Mouse (Mus musculus) cerebellum, adult 2 months (tissue): ENCODE measurements around the gene Tcf3. TPM values are rescaled to one million over a fixed set of nuclear protein-coding genes. Genes with fewer than 3 reads are reported as not detected.

ENCODE experiments used
- DNase-seq, 2 experiments: peaks; one replicate each; pipeline ENCODE4 v3.0.0; 2021
- H3K27ac ChIP-seq: fragments of 200-500 bp; 2 replicates; pipeline ENCODE4 v1.5.1; 2012; ENCODE audit warnings: low read length, control low read depth, inconsistent platforms; ENCODE audit not compliant: insufficient read depth
- H3K27me3 ChIP-seq: fragments of 200-500 bp; 2 replicates; pipeline ENCODE4 v1.6.1; 2012; ENCODE audit warnings: inconsistent platforms, mild to moderate bottlenecking, low read length, moderate library complexity; ENCODE audit not compliant: control insufficient read depth, insufficient read depth
- H3K4me1 ChIP-seq: fragments of 200-500 bp; 2 replicates; pipeline ENCODE4 v1.6.1; 2011; ENCODE audit warnings: low read length; ENCODE audit not compliant: control insufficient read depth, insufficient read depth
- H3K4me3 ChIP-seq: fragments of 200-500 bp; replicated peaks from 2 replicates; pipeline ENCODE3; 2011; ENCODE audit warnings: mild to moderate bottlenecking, low read depth, low read length, control low read depth; ENCODE audit not compliant: insufficient read depth
- CTCF ChIP-seq: fragments of 200-500 bp; IDR thresholded peaks from 2 replicates; pipeline ENCODE4 v1.5.1; 2011; ENCODE audit warnings: low read depth, mild to moderate bottlenecking, control low read depth, low read length, moderate library complexity, borderline replicate concordance; ENCODE audit not compliant: insufficient read depth
- POLR2A ChIP-seq: fragments of 200-500 bp; IDR thresholded peaks from 2 replicates; pipeline ENCODE4 v1.6.1; 2011; ENCODE audit warnings: low read length, control low read depth, borderline replicate concordance; ENCODE audit not compliant: insufficient read depth
- WGBS: fragments of 180-500 bp; shearing (Covaris S2); methylation state at CpG from one replicate; pipeline ENCODE4 v1.1.7; 2018; 5-methylcytosine and 5-hydroxymethylcytosine counted together
- polyA plus RNA-seq: library from polyadenylated mRNA; depleted of rRNA; stranded (reverse); fragments of >200 nt; gene quantifications from 2 replicates; pipeline ENCODE4 v1.2.3, GENCODE M21; 2012

Gene Tcf3
- polyA plus RNA-seq, 1 experiment: 34.2 TPM

DNA sequence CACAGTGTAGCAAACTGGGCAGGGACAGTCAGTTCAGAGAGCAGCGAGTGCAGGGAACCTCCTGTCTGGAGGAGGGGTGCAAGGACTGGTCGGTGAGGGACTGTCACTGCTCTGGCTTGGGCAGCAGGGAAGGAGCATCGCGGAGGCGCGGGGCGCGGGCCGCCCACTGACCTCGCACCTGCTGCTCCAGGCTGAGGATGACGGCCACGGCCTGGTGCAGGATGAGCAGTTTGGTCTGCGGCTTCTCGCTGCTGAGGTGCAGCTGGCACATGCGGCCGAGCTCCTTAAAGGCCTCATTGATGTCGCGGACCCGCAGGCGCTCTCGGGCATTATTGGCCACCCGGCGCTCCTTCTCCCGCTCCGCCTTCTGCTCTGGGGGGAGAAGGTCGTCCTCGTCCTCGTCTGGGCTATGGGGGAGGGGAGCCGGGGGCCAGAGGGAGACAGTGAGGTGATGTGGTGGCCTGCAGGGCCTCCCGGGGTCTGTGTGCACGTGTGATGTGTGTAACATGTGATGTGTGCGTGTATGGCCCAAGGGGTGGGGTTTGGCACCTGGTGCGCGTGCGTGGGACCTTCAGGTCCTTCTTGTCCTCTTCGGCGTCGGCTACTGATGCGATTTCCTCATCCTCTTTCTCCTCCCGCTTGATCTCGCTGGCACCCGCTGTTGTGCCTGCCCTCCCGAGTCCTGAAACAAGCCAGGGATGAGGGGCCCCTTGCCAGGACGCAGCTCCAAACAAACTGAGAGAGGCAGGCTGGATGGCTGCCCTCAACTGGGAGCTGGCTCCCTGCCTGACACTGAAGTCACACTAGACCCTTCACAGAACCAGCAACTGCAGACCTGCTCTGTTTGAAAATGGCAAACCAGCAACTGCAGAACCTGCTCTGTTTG, 20.5 kb downstream of the Tcf3 start:
- TF ChIP-seq POLR2A: peak; percentile 12; the same call in 1 of the 2 replicates
- no peak for TF ChIP-seq CTCF
- no peak overlapping the region for H3K4me3 ChIP-seq
- 20% methylated on average over 43 of the region's 44 CpGs for WGBS
- no peaks in the 10 kb centered on the region for H3K27me3 ChIP-seq
- H3K27ac ChIP-seq: peak overlapping the region; percentile 80
- peak; percentile 87 to 90 for DNase-seq
- peaks cover 64% of the 10 kb centered on the region for H3K4me1 ChIP-seq

DNA sequence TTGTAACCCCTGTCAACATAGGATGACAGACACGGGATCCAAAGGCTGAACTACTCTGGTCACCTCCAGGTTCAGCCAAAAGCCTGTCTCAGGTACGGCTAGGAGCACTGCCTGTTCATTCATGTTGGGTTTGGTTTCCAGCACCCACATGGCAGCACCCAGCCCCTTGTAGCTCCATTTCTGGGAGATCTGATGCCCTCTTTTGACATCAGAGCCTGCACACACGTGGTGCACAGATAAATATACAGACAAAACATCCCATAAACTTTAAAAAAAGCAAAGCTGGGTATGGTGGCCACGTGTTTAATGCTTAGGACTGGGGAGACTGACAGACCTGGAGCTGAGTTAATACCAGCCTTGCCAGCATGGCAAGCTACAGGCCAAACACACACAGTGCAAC, 25.5 kb downstream of the Tcf3 start:
- no peak overlapping the region for H3K4me3 ChIP-seq
- WGBS: 42% methylated on average over 4 of the region's 4 CpGs

DNA sequence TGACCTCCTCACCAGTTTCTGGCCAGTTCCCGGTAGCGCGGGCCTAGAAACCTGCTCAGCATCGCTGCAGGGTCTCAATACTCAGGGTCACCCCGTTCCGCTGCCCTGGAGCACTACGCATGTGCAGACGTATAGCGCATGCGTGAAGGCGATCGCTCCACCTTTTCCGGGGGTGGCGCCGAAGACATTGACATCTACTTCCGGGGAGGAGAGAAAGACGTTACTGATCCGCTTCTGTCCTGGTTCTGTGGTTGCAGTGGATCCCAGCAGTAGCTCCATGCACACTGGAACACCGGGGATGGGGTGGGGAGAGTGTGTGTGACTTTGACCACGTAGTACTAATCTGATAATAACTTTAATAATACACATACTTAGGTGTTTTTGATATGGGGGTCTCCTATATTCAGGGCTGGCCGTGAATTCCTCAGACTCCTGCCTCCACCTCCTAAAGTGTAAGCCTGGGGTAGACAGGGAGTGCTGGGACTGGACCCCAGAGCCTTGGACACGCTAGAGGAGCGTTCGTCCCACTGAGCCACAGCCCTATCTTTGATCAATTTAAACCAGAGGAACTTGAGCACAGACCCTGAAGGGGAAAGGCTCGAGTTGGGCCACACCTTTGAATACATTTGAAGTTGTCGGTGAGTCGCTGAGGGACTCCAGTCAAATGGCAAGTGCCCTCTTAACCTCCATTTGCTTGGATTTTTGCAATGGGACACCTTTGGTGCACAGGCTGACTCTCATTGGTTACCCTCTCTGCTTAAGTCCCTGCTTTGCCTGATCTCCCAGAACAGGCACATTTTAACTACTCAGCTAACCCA, 26.6 kb downstream of the Tcf3 start, which contains the start of gene Uqcr11:
Uqcr11 (minus strand) TSS at position 147 of the 818 bp plus-strand sequence.
- TF ChIP-seq CTCF: no peak
- TF ChIP-seq POLR2A: peak; percentile 97
- H3K4me1 ChIP-seq: peaks cover 28% of the 10 kb centered on the region
- peak within 1 kb of the TSS; percentile 96 for H3K4me3 ChIP-seq
- DNase-seq: peak; percentile 94
- 2% methylated on average over 27 of the region's 27 CpGs for WGBS
- H3K27ac ChIP-seq: peak within 1 kb of the TSS; percentile 75
- H3K27me3 ChIP-seq: no peaks in the 10 kb centered on the region

More for the DNA sequence above, 25.5 kb downstream of the Tcf3 start:
- DNase-seq: no peak
- TF ChIP-seq POLR2A (no peak), CTCF (no peak)
- no peaks in the 10 kb centered on the region for H3K27me3 ChIP-seq
- peaks cover 38% of the 10 kb centered on the region for H3K4me1 ChIP-seq
- H3K27ac ChIP-seq: no peak overlapping the region

DNA sequence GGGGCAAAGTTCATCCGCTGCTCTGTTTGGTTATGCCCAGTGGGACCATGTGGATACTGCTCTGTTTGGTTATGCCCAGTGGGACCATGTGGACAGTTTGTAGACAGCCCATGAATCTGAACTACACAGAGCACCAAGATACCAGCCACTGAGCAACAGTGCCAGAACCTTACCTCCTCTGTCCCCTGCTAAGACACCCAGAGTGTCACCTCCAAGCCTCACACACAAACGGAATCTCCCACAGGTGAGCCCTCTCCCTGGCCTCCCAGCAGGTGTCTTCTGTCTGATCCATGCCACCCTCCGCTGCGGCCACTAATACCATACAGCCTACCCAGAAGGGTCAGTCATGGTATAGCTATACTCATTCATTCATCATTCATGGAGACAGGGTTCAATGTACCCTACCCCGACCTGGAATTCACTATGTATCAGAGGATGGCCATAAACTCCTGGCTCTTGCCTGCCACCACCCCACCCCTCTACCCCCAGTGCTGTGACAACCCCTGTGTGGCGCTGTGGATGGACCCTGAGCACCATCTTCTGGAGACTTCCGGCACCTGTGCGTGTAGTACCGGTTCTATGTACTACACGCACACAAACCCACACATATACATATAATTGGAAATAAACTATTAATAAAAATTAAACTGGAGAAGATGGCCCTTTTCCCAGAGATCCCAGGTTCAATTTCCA, 27.8 kb downstream of the Tcf3 start:
- WGBS: 35% methylated on average over 10 of the region's 10 CpGs
- DNase-seq: peak in 1 of 2 experiments; percentile 28

DNA sequence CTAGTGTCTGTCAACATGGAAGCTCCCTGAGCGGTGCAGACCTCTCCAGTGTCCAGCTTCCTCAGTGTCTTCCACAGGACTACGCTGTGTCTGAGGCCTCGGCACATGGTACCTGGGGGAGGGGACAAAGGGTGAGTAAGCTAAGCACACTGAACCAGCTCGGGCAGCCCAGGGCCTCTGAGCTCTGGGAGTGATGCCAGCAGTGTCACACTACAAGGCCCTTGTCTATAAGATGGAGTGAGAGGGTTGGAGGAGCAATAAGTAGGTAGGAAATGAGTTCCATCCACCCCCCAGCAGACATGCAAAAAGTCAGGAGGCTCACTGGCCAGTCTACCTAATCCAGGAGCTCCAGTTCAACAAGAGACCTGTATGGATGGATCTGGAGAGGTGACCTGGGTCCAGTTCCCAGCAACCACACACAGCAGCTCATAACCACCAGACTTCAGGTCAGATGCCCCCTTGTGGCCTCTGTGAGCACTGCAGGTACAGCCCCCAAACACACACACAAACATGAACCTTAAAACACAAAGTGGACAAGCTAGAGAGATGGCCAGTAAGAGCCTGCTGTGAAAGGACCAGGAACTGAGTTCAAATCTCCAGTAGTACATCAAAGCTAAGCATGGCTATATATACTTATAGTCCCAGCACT, 30.3 kb downstream of the Tcf3 start:
- 77% methylated on average over 4 of the region's 4 CpGs for WGBS
- Histone ChIP-seq H3K27ac (no peak overlapping the region), H3K4me1 (peaks cover 24% of the 10 kb centered on the region), H3K4me3 (no peak overlapping the region), H3K27me3 (no peaks in the 10 kb centered on the region)
- peak; percentile 60; the same call in 1 of the 2 replicates for TF ChIP-seq CTCF
- TF ChIP-seq POLR2A: no peak
- DNase-seq: no peak

More for the DNA sequence above, 27.8 kb downstream of the Tcf3 start:
- no peak overlapping the region for H3K27ac ChIP-seq
- peak overlapping the region; percentile 96 for H3K4me3 ChIP-seq
- H3K4me1 ChIP-seq: peaks cover 21% of the 10 kb centered on the region
- no peaks in the 10 kb centered on the region for H3K27me3 ChIP-seq
- TF ChIP-seq POLR2A (no peak), CTCF (peak; percentile 13; the same call in 1 of the 2 replicates)

DNA sequence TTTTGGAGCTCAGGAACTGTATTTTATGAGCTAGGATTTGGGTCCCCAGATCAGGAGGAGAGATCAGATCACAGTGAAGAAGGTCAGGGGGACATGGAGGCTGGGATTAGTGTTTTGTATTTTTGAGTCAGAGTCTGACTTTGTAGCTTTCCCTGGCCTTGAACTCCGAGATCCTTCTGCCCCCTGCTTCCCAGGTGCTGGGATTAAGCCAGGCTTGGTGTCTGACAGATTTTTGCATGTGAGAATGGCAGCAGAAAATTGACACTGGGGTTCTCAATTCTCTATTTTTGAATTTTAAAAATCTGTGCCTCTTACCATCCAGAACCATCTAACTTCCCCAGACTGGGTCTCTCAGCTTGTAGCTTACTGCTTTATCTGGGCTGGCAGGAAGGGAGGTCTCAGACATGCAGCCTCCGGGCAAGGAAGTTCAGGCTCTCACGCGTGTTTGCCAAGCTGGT, 32.7 kb downstream of the Tcf3 start:
- TF ChIP-seq POLR2A (peak; percentile 6; the same call in 1 of the 2 replicates), CTCF (no peak)
- 70% methylated on average over 4 of the region's 4 CpGs for WGBS
- Histone ChIP-seq H3K4me3 (no peak overlapping the region), H3K4me1 (peaks cover 29% of the 10 kb centered on the region), H3K27ac (no peak overlapping the region), H3K27me3 (no peaks in the 10 kb centered on the region)
- DNase-seq: no peak
